ENCODE assay signal across 8 mouse cellular contexts in the genomic region with DNA sequence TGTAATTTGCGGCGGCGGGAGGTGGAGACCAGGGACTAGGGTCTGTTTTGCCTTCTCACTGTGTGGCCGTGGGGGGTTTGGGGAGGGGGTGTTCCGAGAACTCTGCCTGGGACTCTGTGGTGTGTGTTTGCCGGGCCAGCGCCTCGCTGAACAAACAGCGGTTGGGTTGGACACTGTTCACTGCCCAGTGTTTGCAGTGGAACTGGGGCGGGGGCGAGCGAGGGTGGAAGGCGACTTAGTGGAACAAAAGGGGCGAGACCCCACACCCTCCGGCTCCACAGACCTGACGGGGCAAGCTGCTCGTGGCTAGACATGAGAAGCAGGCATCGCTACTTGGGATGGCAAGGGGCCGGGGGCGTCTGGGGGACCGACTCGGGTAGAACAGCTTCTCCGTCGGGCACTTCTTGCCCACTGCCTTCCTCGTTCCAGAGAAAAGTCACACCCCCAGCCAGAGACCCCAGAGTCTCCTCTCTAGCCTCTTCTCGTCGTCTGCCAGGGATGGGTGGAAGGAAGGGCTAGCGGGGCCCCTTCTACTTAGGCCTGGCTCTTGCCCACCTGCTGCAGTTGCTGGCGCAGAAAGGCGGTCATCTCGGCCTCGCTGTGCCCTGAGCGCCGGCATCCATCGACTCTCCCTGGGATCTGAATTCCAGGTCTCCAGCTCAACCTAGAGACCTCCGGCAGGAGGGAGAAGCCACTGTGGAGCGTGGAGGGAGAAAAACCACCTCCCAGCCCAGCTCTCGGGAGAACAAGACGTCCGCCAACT. TPM values are rescaled to one million over a fixed set of nuclear protein-coding genes. Genes with fewer than 3 reads are reported as not detected.
DNase-seq lines count a peak whose midpoint lies in the region; ATAC-seq and TF ChIP-seq lines count a peak whose summit lies in the region.
"Had no signal": no experiment of that assay in that cellular context is flagged by ENCODE, and none has a peak within 500 bp of the region (broad histone marks: within the 10 kb centered on the region; RNA-seq: fewer than 3 reads in every experiment).

No protein-coding gene starts in this region.

- under 1% methylated on average over 40 of the region's 40 CpGs for WGBS in lung, embryonic 14.5 days
- under 1% methylated on average over 40 of the region's 40 CpGs for WGBS in forebrain, embryonic 12.5 days
- WGBS in intestine, postnatal 0 days, result under 1% methylated on average over 40 of the region's 40 CpGs
- 1% methylated on average over 40 of the region's 40 CpGs for WGBS in neural tube, embryonic 12.5 days

- H3K27me3 ChIP-seq in lung, embryonic 14.5 days (ENCODE audit: insufficient read depth, low read length), result peaks cover 84% of the 10 kb centered on the region
- peaks cover 84% of the 10 kb centered on the region for H3K27me3 ChIP-seq in forebrain, embryonic 12.5 days
- H3K27me3 ChIP-seq in intestine, postnatal 0 days (replicated peaks; ENCODE audit: control insufficient read depth, insufficient read depth, low read length), result peaks cover 89% of the 10 kb centered on the region
- peaks cover 23% of the 10 kb centered on the region for H3K27me3 ChIP-seq in neural tube, embryonic 12.5 days (replicated peaks)

- H3K9ac ChIP-seq in lung, embryonic 14.5 days, result peak overlapping the region; percentile 66
- peak overlapping the region; percentile 63; the same call in 1 of the 2 replicates for H3K9ac ChIP-seq in forebrain, embryonic 12.5 days
- H3K9ac ChIP-seq in intestine, postnatal 0 days (ENCODE audit: low read depth, low read length), result no peak overlapping the region
- H3K9ac ChIP-seq in neural tube, embryonic 12.5 days, result peak overlapping the region; percentile 92

- peak overlapping the region; percentile 61 for H3K4me3 ChIP-seq in lung, embryonic 14.5 days (ENCODE audit: low read depth, low read length)
- peak overlapping the region; percentile 61 for H3K4me3 ChIP-seq in forebrain, embryonic 12.5 days (replicated peaks)
- peak overlapping the region; percentile 63 for H3K4me3 ChIP-seq in intestine, postnatal 0 days (ENCODE audit: low read depth, low read length)
- H3K4me3 ChIP-seq in neural tube, embryonic 12.5 days, result peak overlapping the region; percentile 70

- peak overlapping the region; percentile 97 for H3K27ac ChIP-seq in lung, embryonic 14.5 days (ENCODE audit: low read depth)
- peak overlapping the region; percentile 43 for H3K27ac ChIP-seq in forebrain, embryonic 12.5 days
- no peak overlapping the region for H3K27ac ChIP-seq in intestine, postnatal 0 days (ENCODE audit: low read depth, low read length)
- H3K27ac ChIP-seq in neural tube, embryonic 12.5 days, result peak overlapping the region; percentile 57

- H3K36me3 ChIP-seq in lung, embryonic 14.5 days (ENCODE audit: insufficient read depth), result peaks cover 9% of the 10 kb centered on the region; the same call in 1 of the 2 replicates
- no peaks in the 10 kb centered on the region for H3K36me3 ChIP-seq in forebrain, embryonic 12.5 days (replicated peaks)
- H3K36me3 ChIP-seq in intestine, postnatal 0 days (ENCODE audit: control insufficient read depth, insufficient read depth), result no peaks in the 10 kb centered on the region
- peaks cover 6% of the 10 kb centered on the region for H3K36me3 ChIP-seq in neural tube, embryonic 12.5 days

- DNase-seq in lung, embryonic 14.5 days, result no peak
- DNase-seq in lung, postnatal 10 days, result no peak
- no peak for DNase-seq in left cerebral cortex, adult 8-10 months (ENCODE audit: low spot score in 2 of 2)

- TF ChIP-seq CTCF in lung, embryonic 14.5 days (IDR thresholded peaks at IDR 0.05; ENCODE audit: low read depth), result no peak
- TF ChIP-seq CTCF in intestine, postnatal 0 days (IDR thresholded peaks at IDR 0.05; ENCODE audit: low read depth), result no peak

- peak; percentile 6; the same call in 1 of the 2 replicates for ATAC-seq in lung, embryonic 14.5 days (ENCODE audit: insufficient read depth)
- no peak for ATAC-seq in forebrain, embryonic 12.5 days (ENCODE audit: low FRiP score)
- no peak for ATAC-seq in intestine, postnatal 0 days
- peak; percentile 34 for ATAC-seq in neural tube, embryonic 12.5 days (ENCODE audit: low FRiP score, low read depth)
- ATAC-seq in frontal cortex, adult (ENCODE audit: low TSS enrichment), result no peak

- H3K4me1 ChIP-seq in lung, embryonic 14.5 days (ENCODE audit: insufficient read depth), result no peaks in the 10 kb centered on the region
- peaks cover 51% of the 10 kb centered on the region for H3K4me1 ChIP-seq in forebrain, embryonic 12.5 days
- H3K4me1 ChIP-seq in intestine, postnatal 0 days (replicated peaks; ENCODE audit: control insufficient read depth, insufficient read depth, low read length), result peaks cover 10% of the 10 kb centered on the region; the same call in 1 of the 2 replicates
- peaks cover 52% of the 10 kb centered on the region for H3K4me1 ChIP-seq in neural tube, embryonic 12.5 days

- H3K4me2 ChIP-seq in lung, embryonic 14.5 days, result peak overlapping the region; percentile 78
- peak overlapping the region; percentile 78 for H3K4me2 ChIP-seq in forebrain, embryonic 12.5 days
- peak overlapping the region; percentile 68 for H3K4me2 ChIP-seq in intestine, postnatal 0 days (replicated peaks; ENCODE audit: low read depth)
- peak overlapping the region; percentile 93 for H3K4me2 ChIP-seq in neural tube, embryonic 12.5 days (replicated peaks)

- H3K9me3 ChIP-seq in lung, embryonic 14.5 days (ENCODE audit: low read depth, low read length), result no peaks in the 10 kb centered on the region
- no peaks in the 10 kb centered on the region for H3K9me3 ChIP-seq in forebrain, embryonic 12.5 days
- no peaks in the 10 kb centered on the region for H3K9me3 ChIP-seq in intestine, postnatal 0 days (ENCODE audit: control insufficient read depth)
- H3K9me3 ChIP-seq in neural tube, embryonic 12.5 days, result no peaks in the 10 kb centered on the region

RNA-seq across cellular contexts. Expression of a gene that starts 0.6 kb away (rescaled TPM):
- 18.5 and 22.4 TPM in 2 replicates for polyA plus RNA-seq in lung, embryonic 14.5 days (2014; fragmentation: Nextera tagmentation; extraction: Ambion mirVana)
- polyA plus RNA-seq in forebrain, embryonic 12.5 days (2016; fragmentation: Nextera tagmentation; extraction: Ambion mirVana), result 7.5 TPM in 2 replicates
- 0.14 and 0.50 TPM in 2 replicates for polyA plus RNA-seq in intestine, postnatal 0 days (2015; fragmentation: Nextera tagmentation; extraction: Ambion mirVana)
- 18.7 and 21.0 TPM in 2 replicates for polyA plus RNA-seq in neural tube, embryonic 12.5 days (2016; fragmentation: Nextera tagmentation; extraction: Ambion mirVana)
- total RNA-seq in left cerebral cortex, adult 8-10 months (2022), result under 1 TPM in 3 of 4 experiments, not detected in 1; 0.30 to 0.35 (median 0.30) TPM
- total RNA-seq: neutrophil, adult 5-6 weeks had no signal

Comparison
In these comparisons a context has a peak if more than half of its experiments do, and no peak if none do; other contexts are left out.
1. ATAC-seq: peak in lung, embryonic 14.5 days (single experiment) and neural tube, embryonic 12.5 days (single experiment); none in forebrain, embryonic 12.5 days (single experiment), intestine, postnatal 0 days (single experiment) and frontal cortex, adult (single experiment).
2. Peak in every context shown above with its lines, with median percentiles within 50 percentile points of each other: H3K4me2 ChIP-seq and H3K4me3 ChIP-seq.